Mouse (Mus musculus) liver, embryonic 12.5 days (tissue): Measurements from ENCODE around the gene Gm39566. TPM values are rescaled to one million over a fixed set of nuclear protein-coding genes. Genes with fewer than 3 reads are reported as not detected.
"Not testable (repeated sequence)": the region's sequence is repeated elsewhere in the genome, so short reads cannot be mapped to it uniquely, and the experiment has no call there.

Source experiments
- ATAC-seq: fragments of 200-750 bp; cut with Nextera tagmentation; 2 replicates; pipeline ENCODE4 v1.8.0; 2017; ENCODE audit warnings: moderate number of reproducible peaks, mild to moderate bottlenecking, moderate library complexity
- H3K27ac ChIP-seq: fragments of 300-500 bp; sonication (generic); 2 replicates; pipeline ENCODE4 v1.5.1; 2016; ENCODE audit warnings: mild to moderate bottlenecking
- H3K27me3 ChIP-seq: fragments of 300-500 bp; sonication (generic); replicated peaks from 2 replicates; pipeline ENCODE4 v1.6.1; 2016; ENCODE audit warnings: mild to moderate bottlenecking, moderate library complexity
- H3K36me3 ChIP-seq: fragments of 300-500 bp; sonication (generic); 2 replicates; pipeline ENCODE4 v1.6.1; 2016; ENCODE audit warnings: mild to moderate bottlenecking, moderate library complexity
- H3K4me1 ChIP-seq: fragments of 300-500 bp; sonication (generic); 2 replicates; pipeline ENCODE4 v1.6.1; 2016
- H3K4me2 ChIP-seq: fragments of 300-500 bp; sonication (generic); 2 replicates; pipeline ENCODE4 v1.6.1; 2016; ENCODE audit warnings: mild to moderate bottlenecking, moderate library complexity
- H3K4me3 ChIP-seq: fragments of 300-500 bp; sonication (generic); 2 replicates; pipeline ENCODE4 v1.5.1; 2016; ENCODE audit warnings: mild to moderate bottlenecking, moderate library complexity
- H3K9ac ChIP-seq: fragments of 300-500 bp; sonication (generic); 2 replicates; pipeline ENCODE4 v1.6.1; 2016; ENCODE audit warnings: mild to moderate bottlenecking, moderate library complexity
- H3K9me3 ChIP-seq: fragments of 300-500 bp; sonication (generic); replicated peaks from 2 replicates; pipeline ENCODE4 v1.6.1; 2016; ENCODE audit warnings: mild to moderate bottlenecking, moderate library complexity
- WGBS: fragments of 180-500 bp; shearing (Covaris S2); methylation state at CpG from one replicate; pipeline ENCODE4 v1.1.7; 2016; ENCODE audit not compliant: insufficient replicate concordance; 5-methylcytosine and 5-hydroxymethylcytosine counted together
- polyA plus RNA-seq: library from polyadenylated mRNA; unstranded; fragments of >200 nt; fragmentation: Nextera tagmentation; extraction: Ambion mirVana; gene quantifications from 2 replicates; pipeline ENCODE4 v1.2.1, GENCODE M21; 2016

The Gm39566 gene
- polyA plus RNA-seq: not detected in 2 replicates

GRCm38 (mm10) chr11:69815155-69815554 is at the start of gene Gm39566:
Gm39566 (minus strand) TSS chr11:69815298.
- H3K27ac ChIP-seq: no peak within 1 kb of the TSS
- no peaks in the 10 kb centered on the region for H3K9me3 ChIP-seq
- no peak within 1 kb of the TSS for H3K4me2 ChIP-seq
- peaks cover 66% of the 10 kb centered on the region for H3K27me3 ChIP-seq
- no peak within 1 kb of the TSS for H3K9ac ChIP-seq
- ATAC-seq: no peak
- no peaks in the 10 kb centered on the region for H3K36me3 ChIP-seq
- H3K4me3 ChIP-seq: no peak within 1 kb of the TSS
- no peaks in the 10 kb centered on the region for H3K4me1 ChIP-seq
- 56% methylated on average over 10 of the region's 10 CpGs for WGBS

GRCm38 (mm10) chr11:69864138-69864860 is 49.2 kb upstream of the Gm39566 start:
- Histone ChIP-seq H3K36me3 (no peaks in the 10 kb centered on the region), H3K9ac (peak overlapping the region; percentile 61), H3K4me1 (peaks cover 45% of the 10 kb centered on the region), H3K27me3 (peaks cover 8% of the 10 kb centered on the region), H3K9me3 (no peaks in the 10 kb centered on the region), H3K4me3 (peak overlapping the region; percentile 2; the same call in 1 of the 2 replicates), H3K4me2 (peak overlapping the region; percentile 61), H3K27ac (peak overlapping the region; percentile 84)
- WGBS: 23% methylated on average over 8 of the region's 8 CpGs
- ATAC-seq: peak; percentile 64

- not testable (repeated sequence) for H3K9me3 ChIP-seq, H3K36me3 ChIP-seq
- H3K4me2 ChIP-seq: peak overlapping the region; percentile 61
- H3K27ac ChIP-seq: peak overlapping the region; percentile 84
- 74% methylated on average over 3 of the region's 3 CpGs for WGBS
- H3K4me3 ChIP-seq: peak overlapping the region; percentile 2; the same call in 1 of the 2 replicates
- H3K4me1 ChIP-seq: peaks cover 45% of the 10 kb centered on the region
- H3K9ac ChIP-seq: peak overlapping the region; percentile 61
- ATAC-seq: peak; percentile 61
- peaks cover 14% of the 10 kb centered on the region for H3K27me3 ChIP-seq
Measured at GRCm38 (mm10) chr11:69863729-69864128, 48.6 kb upstream of the Gm39566 start.

- Histone ChIP-seq H3K9me3 (no peaks in the 10 kb centered on the region), H3K4me3 (no peak within 1 kb of the TSS), H3K4me2 (peak within 1 kb of the TSS; percentile 21; the same call in 1 of the 2 replicates), H3K27me3 (peaks cover 36% of the 10 kb centered on the region), H3K27ac (no peak within 1 kb of the TSS), H3K9ac (no peak within 1 kb of the TSS), H3K36me3 (no peaks in the 10 kb centered on the region), H3K4me1 (peaks cover 34% of the 10 kb centered on the region)
- ATAC-seq: no peak
- 35% methylated on average over 30 of the region's 30 CpGs for WGBS
Measured at GRCm38 (mm10) chr11:69858113-69858998, 43.3 kb upstream of the Gm39566 start, which contains the start of gene Tnk1. Tnk1 (minus strand) TSS chr11:69858730.

GRCm38 (mm10) chr11:69855347-69855746 is 40.2 kb upstream of the Gm39566 start:
- Histone ChIP-seq H3K9ac (peak overlapping the region; percentile 66), H3K9me3 (no peaks in the 10 kb centered on the region), H3K4me1 (peaks cover 59% of the 10 kb centered on the region), H3K36me3 (peaks cover 29% of the 10 kb centered on the region), H3K27ac (peak overlapping the region; percentile 99), H3K27me3 (peaks cover 36% of the 10 kb centered on the region), H3K4me3 (peak overlapping the region; percentile 16; the same call in 1 of the 2 replicates), H3K4me2 (peak overlapping the region; percentile 72)
- ATAC-seq: peak; percentile 38
- WGBS: 23% methylated on average over 16 of the region's 16 CpGs

GRCm38 (mm10) chr11:69854680-69855079 is 39.6 kb upstream of the Gm39566 start:
- no peak for ATAC-seq
- H3K4me3 ChIP-seq: peak overlapping the region; percentile 16; the same call in 1 of the 2 replicates
- H3K27me3 ChIP-seq: peaks cover 32% of the 10 kb centered on the region
- H3K9me3 ChIP-seq: no peaks in the 10 kb centered on the region
- H3K36me3 ChIP-seq: peaks cover 35% of the 10 kb centered on the region
- H3K27ac ChIP-seq: peak overlapping the region; percentile 99
- WGBS: 58% methylated on average over 10 of the region's 10 CpGs
- H3K4me1 ChIP-seq: peaks cover 65% of the 10 kb centered on the region
- H3K9ac ChIP-seq: peak overlapping the region; percentile 66
- peak overlapping the region; percentile 72 for H3K4me2 ChIP-seq

- Histone ChIP-seq H3K27me3 (peaks cover 25% of the 10 kb centered on the region), H3K4me3 (peak overlapping the region; percentile 42), H3K4me1 (peaks cover 72% of the 10 kb centered on the region), H3K27ac (peak overlapping the region; percentile 99), H3K36me3 (peaks cover 42% of the 10 kb centered on the region), H3K4me2 (peak overlapping the region; percentile 72), H3K9me3 (no peaks in the 10 kb centered on the region), H3K9ac (peak overlapping the region; percentile 73)
- ATAC-seq: peak; percentile 93
- WGBS: 10% methylated on average over 7 of the region's 7 CpGs
Measured at GRCm38 (mm10) chr11:69853994-69854393, 38.9 kb upstream of the Gm39566 start.

GRCm38 (mm10) chr11:69850754-69851153 is 35.7 kb upstream of the Gm39566 start:
- no peak overlapping the region for H3K9ac ChIP-seq
- no peaks in the 10 kb centered on the region for H3K27me3 ChIP-seq
- no peaks in the 10 kb centered on the region for H3K9me3 ChIP-seq
- H3K27ac ChIP-seq: peak overlapping the region; percentile 99
- peaks cover 91% of the 10 kb centered on the region for H3K4me1 ChIP-seq
- ATAC-seq: no peak
- peaks cover 56% of the 10 kb centered on the region for H3K36me3 ChIP-seq
- H3K4me3 ChIP-seq: no peak overlapping the region
- H3K4me2 ChIP-seq: peak overlapping the region; percentile 10; the same call in 1 of the 2 replicates
- 57% methylated on average over 8 of the region's 8 CpGs for WGBS

GRCm38 (mm10) chr11:69849884-69850283 is 34.8 kb upstream of the Gm39566 start:
- no peaks in the 10 kb centered on the region for H3K27me3 ChIP-seq
- H3K27ac ChIP-seq: peak overlapping the region; percentile 99
- ATAC-seq: no peak
- H3K9ac ChIP-seq: no peak overlapping the region
- H3K9me3 ChIP-seq: no peaks in the 10 kb centered on the region
- H3K4me2 ChIP-seq: 0 out of 2 replicates have a peak overlapping the region, but pooled peaks have one; percentile 10
- H3K36me3 ChIP-seq: peaks cover 56% of the 10 kb centered on the region
- no peak overlapping the region for H3K4me3 ChIP-seq
- H3K4me1 ChIP-seq: peaks cover 91% of the 10 kb centered on the region
- WGBS: 83% methylated on average over 15 of the region's 15 CpGs

- ATAC-seq: no peak
- H3K27me3 ChIP-seq: no peaks in the 10 kb centered on the region
- WGBS: 75% methylated on average over 9 of the region's 9 CpGs
- peaks cover 85% of the 10 kb centered on the region for H3K4me1 ChIP-seq
- H3K4me3 ChIP-seq: no peak overlapping the region
- H3K9me3 ChIP-seq: no peaks in the 10 kb centered on the region
- peak overlapping the region; percentile 99 for H3K27ac ChIP-seq
- 0 out of 2 replicates have a peak overlapping the region, but pooled peaks have one; percentile 10 for H3K4me2 ChIP-seq
- peaks cover 56% of the 10 kb centered on the region for H3K36me3 ChIP-seq
- 0 out of 2 replicates have a peak overlapping the region, but pooled peaks have one; percentile 8 for H3K9ac ChIP-seq
Measured at GRCm38 (mm10) chr11:69849128-69849527, 34.0 kb upstream of the Gm39566 start.

GRCm38 (mm10) chr11:69848021-69848420 is 32.9 kb upstream of the Gm39566 start:
- WGBS: 94% methylated on average over 6 of the region's 6 CpGs
- peak overlapping the region; percentile 87; the same call in 1 of the 2 replicates for H3K9ac ChIP-seq
- ATAC-seq: no peak
- H3K4me1 ChIP-seq: peaks cover 80% of the 10 kb centered on the region
- H3K27ac ChIP-seq: peak overlapping the region; percentile 99
- H3K27me3 ChIP-seq: no peaks in the 10 kb centered on the region
- no peaks in the 10 kb centered on the region for H3K9me3 ChIP-seq
- peak overlapping the region; percentile 92 for H3K4me2 ChIP-seq
- peaks cover 54% of the 10 kb centered on the region for H3K36me3 ChIP-seq
- peak overlapping the region; percentile 73 for H3K4me3 ChIP-seq
